Mouse (Mus musculus) subcutaneous adipose tissue, adult 2 months (tissue): Measurements from ENCODE around the gene Olfr804. TPM values are rescaled to one million over a fixed set of nuclear protein-coding genes. Genes with fewer than 3 reads are reported as not detected.

Experiments
- polyA plus RNA-seq: library from polyadenylated mRNA; depleted of rRNA; stranded (reverse); fragments of >200 nt; gene quantifications from 2 replicates; pipeline ENCODE4 v1.2.3, GENCODE M21; 2012; ENCODE audit warnings: low replicate concordance; rRNA removed

The Olfr804 gene
- polyA plus RNA-seq = not detected in 2 replicates

GRCm38 (mm10) chr10:129702910-129703309 is at the start of gene Olfr804:
TSS of gene Olfr804 (plus strand) at chr10:129703210.

GRCm38 (mm10) chr10:129657394-129657793 is 45.6 kb upstream of the Olfr804 start, which contains the start of gene Olfr800:
TSS of gene Olfr800 (plus strand) at chr10:129657694.

GRCm38 (mm10) chr10:129673765-129674164 is 29.2 kb upstream of the Olfr804 start, which contains the start of gene Olfr801:
TSS of gene Olfr801 (minus strand) at chr10:129673865.

GRCm38 (mm10) chr10:129688069-129688468 is 14.9 kb upstream of the Olfr804 start, which contains the start of gene Olfr802:
TSS of gene Olfr802 (minus strand) at chr10:129688169.

GRCm38 (mm10) chr10:129694186-129694585 is 8.8 kb upstream of the Olfr804 start, which contains the start of gene Olfr803:
TSS of gene Olfr803 (minus strand) at chr10:129694286.

GRCm38 (mm10) chr10:129729275-129729674 is 26.3 kb downstream of the Olfr804 start, which contains the start of gene Olfr805:
TSS of gene Olfr805 (minus strand) at chr10:129729375.

GRCm38 (mm10) chr10:129741821-129742220 is 38.8 kb downstream of the Olfr804 start, which contains the start of gene Olfr806:
TSS of gene Olfr806 (minus strand) at chr10:129741921.

GRCm38 (mm10) chr10:129757693-129758092 is 54.7 kb downstream of the Olfr804 start, which contains the start of gene Olfr807:
TSS of gene Olfr807 (minus strand) at chr10:129757793.

Other genes with a start within 250 kb of the Olfr804 start
- not detected in 2 replicates for gene Olfr787, start 241.3 kb upstream of the Olfr804 start, polyA plus RNA-seq
- gene Olfr788, start 232.2 kb upstream of the Olfr804 start, polyA plus RNA-seq = not detected in 2 replicates
- gene Olfr789, start 218.5 kb upstream of the Olfr804 start, polyA plus RNA-seq = not detected in 2 replicates
- not detected in 2 replicates for gene Olfr790, start 204.7 kb upstream of the Olfr804 start, polyA plus RNA-seq
- gene Olfr791, start 181.4 kb upstream of the Olfr804 start, polyA plus RNA-seq = not detected in 2 replicates
- gene Olfr792, start 164.0 kb upstream of the Olfr804 start, polyA plus RNA-seq = not detected in 2 replicates
- not detected in 2 replicates for gene Olfr794, start 135.6 kb upstream of the Olfr804 start, polyA plus RNA-seq
- gene Olfr796, start 90.6 kb upstream of the Olfr804 start, polyA plus RNA-seq = not detected in 2 replicates
- not detected in 2 replicates for gene Olfr798, start 75.3 kb upstream of the Olfr804 start, polyA plus RNA-seq
- gene Olfr799, start 65.7 kb upstream of the Olfr804 start, polyA plus RNA-seq = not detected in 2 replicates
- not detected in 2 replicates for gene Olfr800, start 45.5 kb upstream of the Olfr804 start, polyA plus RNA-seq
- not detected in 2 replicates for gene Olfr801, start 29.3 kb upstream of the Olfr804 start, polyA plus RNA-seq
- not detected in 2 replicates for gene Olfr802, start 15.0 kb upstream of the Olfr804 start, polyA plus RNA-seq
- gene Olfr803, start 8.9 kb upstream of the Olfr804 start, polyA plus RNA-seq = not detected in 2 replicates
- gene Olfr805, start 26.2 kb downstream of the Olfr804 start, polyA plus RNA-seq = not detected in 2 replicates
- gene Olfr806, start 38.7 kb downstream of the Olfr804 start, polyA plus RNA-seq = not detected in 2 replicates
- gene Olfr807, start 54.6 kb downstream of the Olfr804 start, polyA plus RNA-seq = not detected in 2 replicates
- gene Olfr808, start 62.3 kb downstream of the Olfr804 start, polyA plus RNA-seq = not detected in 2 replicates
- gene Olfr809, start 71.4 kb downstream of the Olfr804 start, polyA plus RNA-seq = not detected in 2 replicates
- gene Olfr810, start 91.7 kb downstream of the Olfr804 start, polyA plus RNA-seq = not detected in 2 replicates
- not detected in 2 replicates for gene Olfr811, start 101.2 kb downstream of the Olfr804 start, polyA plus RNA-seq
- gene Olfr812, start 142.9 kb downstream of the Olfr804 start, polyA plus RNA-seq = not detected in 2 replicates
- not detected in 2 replicates for gene Olfr813, start 152.2 kb downstream of the Olfr804 start, polyA plus RNA-seq
- gene Olfr814, start 176.6 kb downstream of the Olfr804 start, polyA plus RNA-seq = not detected in 2 replicates
- gene Olfr815, start 202.7 kb downstream of the Olfr804 start, polyA plus RNA-seq = not detected in 2 replicates
- gene Olfr816, start 212.4 kb downstream of the Olfr804 start, polyA plus RNA-seq = not detected in 2 replicates
- not detected in 2 replicates for gene Olfr818, start 245.9 kb downstream of the Olfr804 start, polyA plus RNA-seq